Mouse (Mus musculus) G1E (cell line): ENCODE measurements around the gene Zzz3. TPM values are rescaled to one million over a fixed set of nuclear protein-coding genes. Genes with fewer than 3 reads are reported as not detected.

Experiments used
- ATAC-seq: 2 replicates; pipeline ENCODE4 v1.8.0; 2016; ENCODE audit warnings: mild to moderate bottlenecking; ENCODE audit not compliant: insufficient number of reproducible peaks, poor library complexity, low FRiP score, severe bottlenecking; ENCODE audit errors: extremely low read depth
- DNase-seq: peaks from one replicate; pipeline ENCODE4 v3.0.0; 2012; ENCODE audit warnings: low spot score
- H3K27me3 ChIP-seq: 2 replicates; pipeline ENCODE4 v1.6.1; 2012; ENCODE audit warnings: mild to moderate bottlenecking, low read length, inconsistent platforms; ENCODE audit not compliant: insufficient read depth
- H3K36me3 ChIP-seq: replicated peaks from 2 replicates; pipeline ENCODE3; 2012; ENCODE audit warnings: mild to moderate bottlenecking, inconsistent platforms
- H3K4me1 ChIP-seq: 2 replicates; pipeline ENCODE4 v1.6.1; 2012; ENCODE audit warnings: low read depth, low read length, inconsistent platforms, mixed read lengths; ENCODE audit not compliant: insufficient read depth
- H3K4me3 ChIP-seq: 2 replicates; pipeline ENCODE4 v1.5.1; 2012; ENCODE audit warnings: low read depth, mild to moderate bottlenecking, inconsistent platforms, low read length, moderate library complexity, mixed read lengths
- H3K9me3 ChIP-seq: replicated peaks from 2 replicates; pipeline ENCODE4 v1.6.1; 2012; ENCODE audit warnings: inconsistent platforms
- CTCF ChIP-seq: IDR thresholded peaks from 2 replicates; pipeline ENCODE4 v1.5.1; 2012; ENCODE audit warnings: low read depth, low read length, inconsistent platforms, mixed read lengths
- GATA1 ChIP-seq: IDR thresholded peaks from 2 replicates; pipeline ENCODE4 v1.6.1; 2012; ENCODE audit warnings: borderline replicate concordance, low read length, inconsistent platforms, mixed read lengths
- GATA2 ChIP-seq: IDR thresholded peaks from 2 replicates; pipeline ENCODE4 v1.6.1; 2012; ENCODE audit warnings: low read depth, low read length, inconsistent platforms, borderline replicate concordance
- POLR2AphosphoS5 ChIP-seq: IDR thresholded peaks from 2 replicates; pipeline ENCODE4 v1.6.1; 2012; ENCODE audit warnings: low read depth, low read length, inconsistent platforms; ENCODE audit not compliant: insufficient replicate concordance
- TAL1 ChIP-seq: conservative IDR thresholded peaks from 2 replicates; pipeline ENCODE4 v1.6.1; 2012; ENCODE audit warnings: low read depth, low read length, inconsistent platforms, mixed read lengths
- polyA plus RNA-seq: library from polyadenylated mRNA; stranded (reverse); fragments of >175 nt; gene quantifications from 2 replicates; pipeline ENCODE4 v1.2.3, GENCODE M21; 2012
- total RNA-seq, 2 experiments: library from RNA; stranded (forward) in 1 of 2; stranded (reverse) in 1 of 2; fragments of 200-1000 nt in 1 of 2; fragments of >200 nt in 1 of 2; fragmentation: Nextera tagmentation in 1 of 2; gene quantifications; 2 replicates each; pipeline ENCODE4 v1.2.3; 2014 to 2017

Gene Zzz3
- total and polyA plus RNA-seq, 3 experiments: 14.3 to 85.5 (median 64.4) TPM

GRCm38 (mm10) chr3:152400441-152400840 lies 5.2 kb downstream of the Zzz3 start:
- Histone ChIP-seq H3K4me1 (peaks cover 66% of the 10 kb centered on the region), H3K27me3 (no peaks in the 10 kb centered on the region), H3K36me3 (peaks cover 32% of the 10 kb centered on the region), H3K9me3 (no peaks in the 10 kb centered on the region), H3K4me3 (no peak overlapping the region)
- no peak for ATAC-seq
- no peak for DNase-seq
- TF ChIP-seq POLR2AphosphoS5 (no peak), GATA1 (no peak), TAL1 (no peak), CTCF (no peak)

GRCm38 (mm10) chr3:152400875-152401274 lies 5.6 kb downstream of the Zzz3 start:
- ATAC-seq (no peak), DNase-seq (no peak)
- no peak overlapping the region for H3K4me3 ChIP-seq
- peaks cover 32% of the 10 kb centered on the region for H3K36me3 ChIP-seq
- no peaks in the 10 kb centered on the region for H3K27me3 ChIP-seq
- TF ChIP-seq POLR2AphosphoS5: no peak
- TF ChIP-seq GATA2: no peak
- TF ChIP-seq CTCF: no peak
- TF ChIP-seq GATA1: no peak
- TF ChIP-seq TAL1: no peak
- H3K9me3 ChIP-seq: no peaks in the 10 kb centered on the region
- H3K4me1 ChIP-seq: peaks cover 69% of the 10 kb centered on the region

GRCm38 (mm10) chr3:152401964-152402670 lies 6.8 kb downstream of the Zzz3 start:
- no peak for ATAC-seq
- Histone ChIP-seq H3K9me3 (no peaks in the 10 kb centered on the region), H3K4me3 (no peak overlapping the region), H3K27me3 (no peaks in the 10 kb centered on the region), H3K36me3 (peaks cover 33% of the 10 kb centered on the region), H3K4me1 (peaks cover 79% of the 10 kb centered on the region)
- DNase-seq: no peak
- no peak for TF ChIP-seq TAL1
- no peak for TF ChIP-seq GATA2
- no peak for TF ChIP-seq POLR2AphosphoS5
- no peak for TF ChIP-seq CTCF
- no peak for TF ChIP-seq GATA1

GRCm38 (mm10) chr3:152402671-152403066 lies 7.4 kb downstream of the Zzz3 start:
- peaks cover 34% of the 10 kb centered on the region for H3K36me3 ChIP-seq
- ATAC-seq (no peak), DNase-seq (no peak)
- H3K27me3 ChIP-seq: no peaks in the 10 kb centered on the region
- H3K4me3 ChIP-seq: no peak overlapping the region
- TF ChIP-seq GATA2 (no peak), POLR2AphosphoS5 (no peak), TAL1 (no peak), CTCF (no peak), GATA1 (no peak)
- peaks cover 79% of the 10 kb centered on the region for H3K4me1 ChIP-seq
- no peaks in the 10 kb centered on the region for H3K9me3 ChIP-seq

- peaks cover 72% of the 10 kb centered on the region for H3K4me1 ChIP-seq
- no peaks in the 10 kb centered on the region for H3K9me3 ChIP-seq
- DNase-seq: no peak
- TF ChIP-seq CTCF: no peak
- no peak for TF ChIP-seq TAL1
- TF ChIP-seq GATA2: no peak
- H3K27me3 ChIP-seq: no peaks in the 10 kb centered on the region
- H3K4me3 ChIP-seq: no peak overlapping the region
- peaks cover 28% of the 10 kb centered on the region for H3K36me3 ChIP-seq
- ATAC-seq: no peak
Observed at GRCm38 (mm10) chr3:152403827-152404226, 8.6 kb downstream of the Zzz3 start.

- no peak for TF ChIP-seq TAL1
- TF ChIP-seq GATA2: no peak
- TF ChIP-seq GATA1: no peak
- TF ChIP-seq POLR2AphosphoS5: no peak
- TF ChIP-seq CTCF: no peak
- DNase-seq (no peak), ATAC-seq (peak; percentile 42; the same call in 1 of the 2 replicates)
- Histone ChIP-seq H3K36me3 (peaks cover 18% of the 10 kb centered on the region), H3K4me1 (peaks cover 62% of the 10 kb centered on the region), H3K4me3 (peak overlapping the region; percentile 56; the same call in 1 of the 2 replicates), H3K27me3 (no peaks in the 10 kb centered on the region), H3K9me3 (no peaks in the 10 kb centered on the region)
Observed at GRCm38 (mm10) chr3:152405420-152405819, 10.1 kb downstream of the Zzz3 start.
